Mouse (Mus musculus): ENCODE measurements around the gene Zbbx. TPM values are rescaled to one million over a fixed set of nuclear protein-coding genes. Genes with fewer than 3 reads are reported as not detected.

Gene Zbbx
- not detected for polyA plus RNA-seq (2014; fragmentation: Illumina TruSeq; extraction: RNeasy Lipid Tissue Mini Kit (QIAGEN cat#74804); ENCODE audit: low read depth, low replicate concordance)

GRCm38 (mm10) chr3:75164838-75165496, at the start of gene Zbbx:
TSS of gene Zbbx (minus strand) at chr3:75165034.

Other genes with a start within 250 kb of the Zbbx start
- not detected for gene Serpini2, start 105.0 kb upstream of the Zbbx start, polyA plus RNA-seq (2014; fragmentation: Illumina TruSeq; extraction: RNeasy Lipid Tissue Mini Kit (QIAGEN cat#74804); ENCODE audit: low read depth, low replicate concordance)

Data from kidney, adult 10 weeks (tissue).